Mouse (Mus musculus): ENCODE data around the gene Gpr142.

DNA sequence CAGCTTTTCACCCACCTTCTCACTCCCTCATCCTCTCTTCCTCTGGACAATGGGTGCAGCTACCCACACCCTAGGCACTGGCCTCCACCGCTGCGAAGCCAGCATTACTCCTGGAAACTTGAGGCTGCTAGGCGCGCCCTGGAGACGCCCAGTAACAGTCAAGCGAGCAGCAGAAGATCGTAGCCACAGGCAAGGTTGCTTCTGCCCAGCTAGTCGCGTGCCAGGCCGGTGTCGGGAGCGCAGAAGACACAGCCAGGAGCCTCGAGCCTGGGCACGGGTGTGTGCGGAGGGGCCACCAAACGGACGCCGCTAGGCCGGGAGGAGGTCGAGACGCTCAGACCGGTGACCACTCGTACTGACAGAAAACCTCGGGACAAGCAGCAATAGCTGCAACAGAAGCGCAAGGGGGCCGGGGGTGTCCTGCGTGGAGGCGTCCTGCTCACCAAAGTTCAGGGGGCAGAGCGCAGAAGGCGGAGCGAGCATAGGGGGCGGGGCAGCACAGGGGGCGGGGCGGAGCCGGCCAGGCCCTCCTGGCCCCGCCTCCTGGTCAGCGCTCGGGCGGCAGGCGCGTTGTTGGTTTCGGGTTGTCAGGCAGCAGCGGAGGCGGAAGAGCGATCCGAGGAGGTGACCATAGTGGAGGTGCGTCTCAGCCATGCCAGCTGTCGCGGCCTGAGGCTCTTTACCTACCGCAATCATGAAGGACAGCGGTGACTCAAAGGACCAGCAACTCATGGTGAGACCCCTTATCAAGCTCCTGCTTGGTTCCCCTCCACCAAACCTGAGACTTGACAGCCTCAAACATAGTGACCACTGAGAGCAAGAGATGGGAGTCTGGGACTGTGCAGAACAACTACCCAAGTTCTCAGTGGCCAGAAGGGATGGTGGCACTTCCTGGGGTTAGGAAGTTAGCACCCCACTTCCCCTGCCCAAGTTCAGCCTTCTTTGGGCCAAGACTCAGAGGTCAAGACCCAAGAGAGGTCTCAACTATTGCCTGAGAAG is 33.6 kb upstream of the Gpr142 start, which contains the start of gene Kif19a:
- no peak for TF ChIP-seq CTCF (IDR thresholded peaks at IDR 0.05; ENCODE audit: low read depth)
- TF ChIP-seq EP300 (IDR thresholded peaks at IDR 0.05; ENCODE audit: low read depth) = no peak
